Mouse (Mus musculus) heart, adult 11 months (tissue): ENCODE measurements around the gene Rab6b.

ENCODE experiments used
- DNase-seq: peaks from one replicate; pipeline ENCODE4 v3.0.0; 2022

Rab6b gene

DNA sequence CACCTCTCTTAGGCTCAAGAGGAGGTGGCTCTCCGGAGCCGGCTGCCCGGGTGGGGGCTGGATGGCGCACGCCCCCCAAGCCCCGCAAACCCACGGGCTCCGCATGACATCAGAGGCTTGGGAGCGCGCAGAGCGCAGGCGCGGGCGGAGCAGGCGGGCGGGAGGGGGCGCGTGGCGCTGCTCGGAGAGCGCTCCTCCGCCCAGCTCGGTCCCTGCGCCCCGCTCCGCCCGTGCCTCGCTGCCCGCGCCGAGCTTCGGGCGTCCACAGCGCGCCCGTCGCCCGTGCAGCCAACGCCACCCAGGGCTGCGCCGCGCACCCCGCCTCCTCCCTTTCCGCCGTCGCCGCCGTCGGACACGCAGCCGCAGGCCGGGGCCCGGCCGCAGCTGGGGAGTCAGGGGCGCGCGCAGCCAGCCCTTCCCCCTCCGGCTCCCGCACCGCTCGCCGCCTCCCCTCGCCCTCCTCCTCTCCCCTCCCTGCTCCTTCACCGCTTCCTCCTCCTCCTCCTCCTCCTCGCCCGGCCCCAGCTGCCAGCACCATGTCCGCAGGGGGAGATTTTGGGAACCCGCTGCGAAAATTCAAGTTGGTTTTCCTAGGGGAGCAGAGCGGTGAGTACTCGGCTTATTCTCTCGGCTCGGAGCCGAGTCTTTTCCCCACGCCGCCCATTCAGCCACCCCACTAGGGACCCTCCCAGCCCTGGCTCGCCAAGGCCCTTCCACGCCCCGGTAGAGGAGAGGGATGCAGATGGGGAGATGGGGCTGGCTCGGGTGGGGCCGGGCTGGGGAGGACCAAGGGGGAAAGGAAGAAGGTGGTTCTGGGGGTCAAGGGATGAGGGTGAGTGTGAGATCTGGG is at the start of gene Rab6b:
TSS of gene Rab6b (plus strand) at position 167 of the 850 bp plus-strand sequence.
- DNase-seq = peak; percentile 92

DNA sequence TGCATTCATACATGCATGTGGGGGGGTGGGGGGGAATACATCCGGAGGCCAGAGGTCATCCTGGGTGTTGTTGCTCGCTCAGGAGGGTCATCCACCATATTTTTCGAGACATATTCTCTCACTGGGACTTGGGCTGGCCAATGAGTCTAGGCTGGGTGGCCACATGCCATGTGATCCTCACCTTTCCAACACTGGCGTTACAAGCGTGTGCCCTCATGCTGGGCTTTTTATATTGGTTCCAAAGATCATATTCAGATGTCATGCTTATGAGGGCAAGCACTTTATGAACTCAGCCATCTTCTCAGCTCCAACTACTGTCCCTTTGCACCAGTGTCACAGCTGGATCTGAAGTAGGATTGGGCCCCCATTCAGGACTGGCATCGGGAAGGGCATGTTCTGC is 48.0 kb upstream of the Rab6b start:
- no peak for DNase-seq

DNA sequence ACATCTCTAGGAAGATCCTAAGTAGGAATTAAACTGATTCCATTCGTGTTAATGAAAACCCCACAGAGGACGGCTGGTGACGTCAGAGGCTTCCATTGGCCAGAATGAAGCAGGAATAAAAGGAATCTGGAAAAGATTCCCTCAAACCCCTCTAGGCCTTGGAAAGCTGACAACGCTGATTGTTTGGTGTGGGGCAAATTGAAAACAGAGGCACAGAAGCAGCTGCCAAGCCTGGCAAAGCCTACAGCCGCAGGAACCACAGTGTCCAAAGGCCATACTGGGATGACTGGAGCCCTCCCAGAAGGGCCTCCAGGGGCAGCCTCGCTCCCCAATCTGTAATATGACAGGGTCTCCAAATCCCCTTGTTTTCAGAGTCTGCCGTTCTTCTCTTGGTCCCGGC is 44.7 kb upstream of the Rab6b start:
- DNase-seq = no peak

DNA sequence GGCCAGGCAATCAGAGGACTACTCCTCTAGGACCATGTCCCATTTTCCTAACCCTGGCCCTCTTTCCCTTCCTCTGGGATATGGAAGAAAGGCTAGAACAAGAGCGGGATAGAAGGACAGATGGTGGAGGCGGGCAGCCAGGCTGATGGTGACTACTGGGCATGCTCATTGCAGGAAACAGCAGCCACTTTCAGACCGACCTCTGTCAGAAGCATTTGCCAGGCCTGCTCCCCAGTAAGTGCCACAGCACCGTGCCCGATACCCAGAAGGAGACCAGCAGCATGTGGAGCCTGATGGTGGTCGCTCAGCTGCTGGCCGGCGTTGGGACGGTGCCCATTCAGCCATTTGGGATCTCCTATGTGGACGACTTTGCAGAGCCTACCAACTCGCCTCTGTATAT is 43.9 kb upstream of the Rab6b start:
- DNase-seq = no peak

DNA sequence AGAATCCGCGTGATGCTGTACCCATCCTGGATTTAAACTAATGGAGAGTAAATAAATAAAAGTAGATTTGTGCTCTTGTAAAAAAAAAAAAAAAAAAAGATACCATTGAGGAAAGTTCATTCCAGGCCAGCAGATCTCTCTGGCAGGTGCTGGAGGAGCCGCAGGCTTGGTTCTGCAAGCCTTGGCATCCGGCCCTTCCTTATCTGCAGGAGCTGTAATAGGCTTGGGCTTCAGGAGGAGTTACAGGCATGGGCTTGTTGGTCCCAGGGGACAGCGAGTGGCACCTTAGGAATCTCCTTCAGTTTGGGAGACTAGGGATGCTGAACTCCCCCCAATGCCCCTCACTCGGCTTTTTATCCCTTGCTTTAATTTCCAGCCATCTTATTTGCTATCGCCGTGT is 42.8 kb upstream of the Rab6b start:
- no peak for DNase-seq

DNA sequence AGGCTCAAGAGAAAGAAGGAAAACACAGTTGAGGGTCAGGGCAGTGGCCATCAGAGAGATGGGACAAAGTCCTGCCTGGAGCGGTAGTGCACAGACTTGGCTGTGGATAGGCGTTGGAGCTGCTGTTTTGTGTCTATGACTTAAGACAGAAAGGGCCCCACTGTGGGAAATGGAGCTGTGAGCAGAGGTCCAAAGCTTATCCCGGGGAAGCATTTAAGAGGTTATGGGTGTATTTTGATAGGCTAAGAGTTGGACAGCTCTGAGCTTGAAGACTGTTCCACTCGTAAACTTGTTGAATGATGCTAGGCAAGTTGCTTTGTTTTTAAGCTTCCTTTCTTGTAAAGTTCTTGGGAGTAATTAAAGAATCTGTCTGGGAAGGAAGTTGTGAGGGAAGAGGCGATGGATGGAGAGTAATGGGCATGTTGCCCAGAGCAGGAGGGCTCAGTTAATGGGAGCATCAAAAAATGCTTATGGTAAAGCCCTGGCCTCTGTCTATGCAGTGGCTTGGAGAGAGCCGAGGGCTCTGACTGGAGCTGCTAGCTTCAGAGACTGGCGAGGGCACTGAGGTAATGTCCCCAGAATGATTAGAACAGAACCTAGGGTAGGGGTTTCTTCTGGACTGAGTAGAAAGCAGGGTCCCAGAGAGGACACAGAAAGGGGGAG is 39.9 kb upstream of the Rab6b start:
- DNase-seq = no peak

DNA sequence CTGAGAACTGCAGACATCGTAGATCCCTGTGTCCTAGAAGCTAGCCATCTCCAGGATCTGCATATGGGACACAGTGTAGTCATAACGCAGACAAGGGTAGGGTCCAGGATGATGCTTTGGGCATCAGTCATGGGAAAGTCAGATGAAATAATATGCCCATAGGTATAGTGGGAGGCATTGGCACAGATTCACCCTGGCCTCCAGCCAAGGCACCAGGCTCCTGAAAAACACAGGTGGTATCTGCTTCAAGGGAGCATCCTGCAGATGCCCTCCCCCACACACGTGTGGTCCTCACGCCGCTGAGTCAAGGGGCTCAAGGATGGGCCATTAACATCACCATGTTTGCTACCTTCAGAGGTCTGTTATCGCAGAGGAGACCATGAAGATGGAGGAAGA is 39.4 kb upstream of the Rab6b start:
- peak; percentile 85 for DNase-seq

DNA sequence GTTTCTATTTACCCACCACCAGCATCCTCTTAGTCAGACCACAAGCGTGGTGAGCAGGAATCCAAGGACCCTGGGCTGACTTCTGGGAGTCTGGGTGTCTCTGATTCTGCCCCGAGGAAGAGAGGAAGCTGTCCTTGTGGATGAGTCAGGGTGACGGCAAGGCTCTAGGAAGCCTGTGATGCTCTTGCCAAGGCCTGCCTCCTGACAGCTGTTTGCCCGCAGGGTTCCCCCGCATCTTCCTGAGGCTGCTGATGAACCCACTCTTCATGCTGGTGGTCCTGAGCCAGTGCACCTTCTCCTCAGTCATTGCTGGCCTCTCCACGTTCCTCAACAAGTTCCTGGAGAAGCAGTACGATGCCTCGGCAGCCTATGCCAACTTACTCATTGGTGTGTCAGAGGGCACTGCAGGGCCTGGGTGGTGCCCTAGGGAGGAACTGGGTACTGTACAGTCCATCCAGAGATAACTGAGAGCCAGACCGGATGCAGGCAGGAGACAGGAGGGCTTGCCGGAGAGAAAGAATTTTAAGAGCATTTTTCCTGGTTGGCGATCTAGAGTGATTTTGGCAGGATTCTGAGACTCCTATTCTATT is 38.6 kb upstream of the Rab6b start:
- peak; percentile 92 for DNase-seq

DNA sequence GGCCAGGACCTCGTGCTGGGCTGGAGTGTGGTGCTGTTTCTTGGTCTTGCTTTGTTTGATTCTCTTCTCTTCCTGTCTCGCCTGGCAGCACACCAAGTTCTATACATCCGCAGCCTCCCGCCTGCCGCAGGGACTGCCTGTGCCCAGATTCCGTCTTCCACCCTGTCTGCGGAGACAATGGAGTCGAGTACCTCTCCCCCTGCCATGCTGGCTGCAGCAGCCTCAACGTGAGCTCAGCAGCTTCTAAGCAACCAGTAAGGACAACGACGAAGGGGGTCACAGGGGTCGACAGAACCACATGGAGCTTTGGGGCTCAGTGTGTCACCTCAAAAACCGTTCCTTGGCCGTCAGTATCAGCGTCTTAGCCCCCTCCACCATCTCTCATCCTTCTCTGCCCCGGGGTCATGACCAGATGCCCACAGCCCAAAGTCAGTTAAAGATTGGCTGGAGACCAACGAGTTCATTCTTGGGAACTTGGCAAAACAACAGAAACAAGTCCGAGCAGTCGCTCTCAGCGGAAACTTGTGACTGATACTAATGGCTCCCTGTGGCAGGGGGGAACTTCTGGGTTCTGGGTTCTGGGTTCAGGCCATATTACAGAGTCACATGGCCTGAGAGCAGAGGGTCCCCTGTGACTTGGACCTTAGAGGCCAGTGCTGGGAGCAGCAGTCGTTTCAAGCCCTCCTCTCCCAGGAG is 34.6 kb upstream of the Rab6b start:
- DNase-seq = peak; percentile 96

DNA sequence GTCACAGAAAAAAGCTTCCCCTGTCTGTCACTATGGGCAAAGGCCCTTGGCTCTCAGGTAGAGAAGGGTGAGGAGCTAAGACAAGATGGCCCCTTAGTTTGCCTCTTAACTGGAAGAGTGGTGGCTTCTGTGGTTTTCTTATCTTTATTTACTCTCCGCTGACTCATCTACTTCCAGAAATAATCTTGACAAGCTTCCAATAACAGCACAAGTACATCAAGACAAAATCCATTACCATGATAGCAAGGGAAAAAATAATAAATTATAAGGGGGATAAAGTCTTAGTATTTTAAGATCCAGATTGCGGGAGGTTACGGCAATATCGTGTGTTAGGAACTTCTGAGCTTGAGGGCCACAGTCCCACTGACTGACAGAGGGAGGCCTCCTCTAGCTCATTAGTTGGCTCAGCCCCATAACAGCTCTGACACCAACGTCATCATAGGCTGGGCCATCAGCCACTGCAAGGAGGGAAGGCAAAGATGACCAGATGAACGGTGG is 33.3 kb upstream of the Rab6b start:
- DNase-seq = peak; percentile 94

DNA sequence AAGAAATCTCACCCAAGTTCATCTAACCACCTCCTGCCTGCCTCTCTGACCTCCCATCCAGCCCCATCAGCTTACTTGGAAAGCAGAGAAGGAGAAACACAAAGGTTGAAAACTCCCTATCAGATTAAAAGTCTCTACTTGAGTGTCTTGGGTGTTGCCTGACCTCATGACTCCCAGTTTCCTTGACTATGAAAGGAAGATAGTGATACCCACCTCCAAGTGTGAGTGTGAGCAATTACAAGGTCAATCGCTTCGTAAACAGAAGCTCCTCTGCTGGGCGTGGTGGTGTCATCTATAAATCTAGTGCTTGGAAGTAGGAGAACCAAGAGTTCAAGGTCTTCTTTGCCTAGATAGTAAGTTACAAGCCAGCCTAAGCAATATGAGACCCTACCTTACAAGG is 31.4 kb upstream of the Rab6b start:
- peak; percentile 55 for DNase-seq

DNA sequence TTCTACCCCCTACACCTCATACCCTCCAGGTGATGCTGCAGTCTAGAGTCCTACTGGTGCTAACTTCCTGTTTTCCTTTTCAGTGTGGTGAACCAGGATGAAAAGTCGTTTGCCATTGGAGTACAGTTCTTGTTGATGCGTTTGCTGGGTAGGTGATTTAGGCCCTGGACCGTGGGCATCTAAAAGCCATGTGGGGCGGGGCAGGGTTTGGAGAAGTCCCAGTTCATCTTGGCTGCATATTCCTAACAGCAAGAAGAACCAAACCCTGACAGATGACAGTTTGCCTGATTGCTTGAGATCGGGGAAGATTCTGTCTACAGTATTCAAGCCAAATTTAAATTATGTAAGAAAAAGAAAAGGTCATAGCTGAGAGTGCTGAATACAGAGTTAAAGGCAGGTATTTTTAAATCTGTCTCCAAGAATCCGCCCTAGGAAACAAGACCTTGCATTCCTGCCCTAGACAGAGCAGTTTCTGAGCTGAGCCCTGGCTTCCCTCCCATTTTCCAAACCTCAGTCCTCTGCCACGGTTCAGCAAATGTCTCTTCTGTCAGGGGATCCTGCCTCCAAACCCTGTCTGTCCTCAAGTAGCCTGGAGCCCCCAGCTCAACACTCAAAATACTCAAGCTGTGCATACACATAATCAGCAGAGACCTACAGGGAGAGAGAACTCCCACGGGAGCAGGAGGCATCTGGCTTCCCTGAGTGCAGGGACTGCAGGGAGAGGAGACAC is 29.2 kb upstream of the Rab6b start:
- DNase-seq = peak; percentile 72

DNA sequence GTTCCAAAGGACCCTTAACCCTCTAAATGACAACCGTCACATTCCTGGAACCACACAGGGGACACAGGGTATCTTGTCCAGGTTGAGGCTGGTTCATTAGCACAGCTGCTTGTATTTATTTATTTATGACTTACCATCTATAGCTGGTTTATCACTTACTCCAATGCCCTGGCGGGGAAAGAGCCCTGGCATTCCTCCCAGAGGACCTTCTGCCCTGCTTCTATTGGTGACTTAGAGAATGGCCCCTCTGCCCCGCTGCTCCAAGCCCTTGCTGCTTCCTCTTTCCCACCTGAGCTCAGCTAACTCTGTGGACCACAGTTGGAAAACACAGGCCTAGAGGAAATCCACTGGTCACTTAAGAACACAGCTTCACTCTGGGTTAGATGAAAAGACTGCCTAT is 28.2 kb upstream of the Rab6b start:
- DNase-seq = no peak

DNA sequence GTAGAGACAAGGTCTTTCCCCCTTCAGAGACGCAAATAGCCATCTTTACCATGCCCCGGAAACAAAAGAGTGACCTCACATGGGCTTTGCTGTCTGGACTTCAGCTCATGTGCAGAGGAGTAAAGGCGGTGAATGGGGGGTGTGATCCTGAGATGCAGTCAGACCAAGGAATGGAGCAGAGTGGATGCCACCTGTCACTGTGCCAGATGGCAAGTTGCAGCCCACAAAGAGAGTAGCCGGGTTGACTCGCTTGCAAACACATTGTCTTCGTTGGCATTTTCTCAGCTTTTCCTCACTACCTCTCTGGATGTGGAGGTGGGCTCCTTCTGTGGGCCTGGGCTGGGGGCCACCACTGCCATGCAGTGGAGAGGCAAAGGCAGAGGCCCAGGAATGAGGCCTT is 24.9 kb upstream of the Rab6b start:
- peak; percentile 40 for DNase-seq

DNA sequence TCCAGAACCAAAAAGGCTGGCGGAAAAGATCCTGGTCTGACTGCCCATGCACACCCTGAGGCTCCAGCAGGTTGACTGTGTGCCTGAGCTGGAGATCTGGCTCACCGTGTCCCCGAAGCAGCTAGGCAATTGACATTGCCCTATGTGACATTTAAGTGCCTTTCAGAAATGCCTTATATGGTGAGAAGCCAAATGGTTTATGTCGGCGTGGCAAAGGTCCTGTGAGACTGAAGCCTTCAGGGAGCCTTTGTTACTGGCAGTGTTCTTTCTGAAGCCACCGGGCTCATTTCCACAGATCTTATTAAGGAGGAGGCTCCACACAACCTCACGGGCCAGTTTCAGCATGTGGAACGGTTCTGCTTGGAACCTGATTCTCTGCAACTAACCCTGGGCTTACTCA is 24.3 kb upstream of the Rab6b start:
- DNase-seq = peak; percentile 77

DNA sequence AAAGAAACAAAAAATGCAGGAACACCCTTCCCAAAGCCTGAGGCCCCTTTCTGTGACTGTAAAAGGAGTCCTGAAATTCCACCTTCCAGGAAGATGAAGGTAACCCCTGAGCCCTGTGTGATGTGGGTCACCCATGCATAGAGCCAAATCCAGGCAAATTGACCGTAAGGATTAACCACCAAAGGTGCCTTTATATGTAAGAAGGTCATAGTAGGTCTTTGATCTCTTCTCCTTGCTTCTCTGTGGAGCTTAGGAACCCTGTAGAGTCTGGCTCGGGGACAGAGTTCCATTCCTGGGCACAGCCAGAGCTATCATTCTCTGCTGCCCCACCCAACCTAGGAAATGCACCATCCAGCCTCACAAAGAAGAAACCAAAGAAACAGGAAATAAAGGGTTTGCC is 22.9 kb upstream of the Rab6b start:
- peak; percentile 72 for DNase-seq

DNA sequence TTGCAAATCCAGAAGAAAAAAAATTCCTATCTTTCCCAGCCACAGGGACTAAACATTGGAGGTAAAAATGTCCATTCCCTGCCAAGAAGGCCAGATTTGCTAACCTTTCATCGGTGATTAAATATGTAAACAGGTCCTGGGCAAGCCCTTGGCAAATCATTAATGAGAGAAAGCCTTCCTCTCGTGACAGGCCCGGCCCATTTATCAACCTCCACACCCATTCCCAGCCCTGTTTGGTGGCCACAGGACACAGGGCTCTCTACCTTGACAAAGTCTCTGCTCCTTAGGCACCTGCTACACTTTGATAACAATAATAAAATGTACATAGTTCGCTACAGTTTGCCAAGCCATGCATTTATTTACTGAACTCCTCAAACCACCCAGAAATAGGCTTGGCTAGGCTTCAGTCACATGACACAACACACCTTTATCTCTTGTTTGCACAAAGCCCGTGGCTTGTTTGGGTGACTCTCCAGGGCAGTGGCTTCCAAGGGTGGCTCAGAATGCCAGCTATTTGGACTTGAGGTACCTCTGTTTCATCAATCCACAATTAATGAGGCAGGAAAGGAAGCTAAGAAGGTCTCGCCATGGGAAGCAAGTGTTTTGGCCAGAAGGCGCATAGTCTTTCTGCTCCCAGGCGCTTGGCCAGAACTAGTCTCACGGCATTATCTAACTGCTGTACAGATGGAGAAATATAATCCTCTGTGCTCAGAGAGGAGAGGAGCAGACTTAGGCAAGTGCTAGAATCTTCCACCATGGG is 21.3 kb upstream of the Rab6b start:
- DNase-seq = peak; percentile 92

DNA sequence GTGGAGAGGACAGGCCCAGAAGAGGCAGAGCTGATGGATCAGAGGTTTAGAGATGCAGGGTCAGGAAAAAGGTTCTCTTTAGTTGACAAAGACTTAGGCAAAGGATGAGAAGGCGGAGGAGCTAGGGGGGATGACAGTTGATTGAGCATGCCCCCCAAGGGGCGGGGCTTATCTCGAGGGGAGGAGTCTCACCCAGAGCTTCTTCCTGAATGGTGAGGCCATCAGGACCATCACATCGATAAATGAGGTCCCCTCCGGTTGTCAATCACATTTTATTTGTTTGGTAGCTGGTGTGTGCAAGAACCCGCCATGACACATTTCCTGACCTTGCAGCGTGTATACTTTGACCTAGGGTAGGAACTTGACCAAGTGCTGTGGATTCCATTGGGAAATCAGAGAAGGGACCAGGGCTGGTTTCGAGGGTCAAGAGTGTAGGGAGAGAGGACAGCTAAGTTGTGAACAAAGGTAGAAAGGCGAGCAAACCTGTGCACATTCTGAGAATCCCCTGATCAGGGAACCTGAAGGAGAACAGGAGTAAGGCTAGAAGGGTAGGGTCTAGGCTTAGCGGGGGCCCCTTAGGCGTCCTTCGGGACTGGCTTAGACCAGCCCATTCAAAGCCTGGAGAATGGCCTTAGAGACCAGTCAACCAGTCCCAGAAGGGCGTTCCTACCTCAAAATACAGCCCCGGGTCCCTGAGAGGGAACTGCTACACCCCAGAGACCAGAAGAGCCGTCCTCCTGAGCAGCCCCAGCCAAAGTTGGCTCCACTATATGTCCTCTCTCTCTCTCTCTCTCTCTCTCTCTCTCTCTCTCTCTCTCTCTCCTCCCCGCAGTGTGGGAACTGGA is 20.3 kb upstream of the Rab6b start:
- peak; percentile 87 for DNase-seq

DNA sequence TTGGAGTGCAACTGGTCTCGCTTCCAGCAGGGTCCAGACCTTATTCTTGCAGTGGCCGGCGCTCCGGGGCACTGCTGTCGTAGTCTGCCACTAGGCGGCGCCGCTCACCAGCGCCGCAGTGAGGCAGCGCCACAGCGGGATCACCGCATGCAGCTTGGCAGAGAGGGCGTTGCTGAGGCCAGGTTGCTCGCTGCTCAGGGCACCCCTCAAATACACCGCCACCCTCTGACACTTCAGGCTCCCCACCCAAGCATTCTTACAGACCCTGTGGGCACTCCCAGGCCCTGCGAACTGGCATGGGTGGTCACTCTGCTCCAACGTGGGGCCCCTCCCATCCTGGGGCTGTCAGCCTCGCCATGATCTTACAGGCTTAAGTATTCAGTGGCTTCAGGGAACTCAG is 19.3 kb upstream of the Rab6b start:
- DNase-seq = peak; percentile 95

DNA sequence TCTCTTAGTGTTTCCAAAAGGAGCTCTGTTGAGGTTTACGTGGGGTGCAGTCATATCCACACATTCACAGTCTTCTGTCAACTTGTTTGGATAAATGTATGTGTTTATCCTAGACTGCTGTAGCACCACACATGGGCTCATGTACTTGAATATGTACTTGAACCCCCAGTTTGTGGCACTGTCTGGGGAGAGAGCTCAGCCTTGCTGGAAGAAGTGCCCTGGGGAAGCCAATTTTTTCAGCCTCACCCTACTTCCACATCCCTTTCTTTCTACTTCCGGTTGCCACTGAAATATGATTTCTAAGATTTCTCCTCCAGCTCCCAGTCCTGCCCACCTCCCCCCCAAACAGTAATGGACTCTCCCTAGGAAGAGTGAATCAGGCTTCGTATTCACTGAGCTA is 17.9 kb upstream of the Rab6b start:
- DNase-seq = peak; percentile 53

DNA sequence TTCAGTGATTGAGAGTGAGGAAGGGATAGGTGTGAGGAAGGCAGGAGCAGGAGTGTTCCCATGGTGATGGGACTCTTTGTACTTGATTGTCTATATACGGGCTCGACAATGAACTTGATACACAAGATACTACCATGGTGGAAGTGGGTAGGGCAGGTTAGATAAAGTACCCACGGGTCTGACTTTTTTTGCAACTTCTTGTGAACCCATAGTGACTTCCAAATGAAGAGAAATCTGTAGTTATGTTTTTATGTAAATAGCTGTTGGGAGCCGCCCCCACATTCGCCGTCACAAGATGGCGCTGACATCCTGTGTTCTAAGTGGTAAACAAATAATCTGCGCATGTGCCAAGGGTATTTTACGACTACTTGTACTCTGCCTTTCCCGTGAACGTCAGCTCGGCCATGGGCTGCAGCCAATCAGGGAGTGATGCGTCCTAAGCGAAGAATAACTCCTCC is 3.2 kb upstream of the Rab6b start:
- peak; percentile 73 for DNase-seq
